Mouse (Mus musculus): ENCODE data around the gene Lkaaear1.

DNA sequence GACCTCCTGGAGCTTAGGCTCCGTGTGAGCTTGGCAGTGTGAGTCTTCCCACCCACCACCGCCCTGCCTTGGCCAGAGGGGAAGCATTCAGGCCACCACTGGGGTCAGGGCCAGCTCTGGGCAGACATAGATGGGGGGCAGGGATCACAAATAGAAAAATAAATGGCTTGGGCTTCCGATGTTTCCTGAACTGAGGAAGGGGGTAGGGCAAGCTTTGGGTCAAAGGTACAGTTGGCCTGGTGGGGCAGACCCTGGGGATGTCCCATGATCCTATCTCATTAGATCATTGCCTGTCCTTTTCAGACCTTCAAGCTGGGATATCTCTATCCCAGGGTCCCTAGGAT is 20.5 kb downstream of the Lkaaear1 start:
- TF ChIP-seq POLR2A (IDR thresholded peaks at IDR 0.05; ENCODE audit: low read depth, low read length) (no peak), CTCF (conservative IDR thresholded peaks at IDR 0.05; ENCODE audit: insufficient read depth, insufficient read length, low read depth, low read length) (no peak)

Measured in kidney, adult 2 months (tissue).